Mouse (Mus musculus) left cerebral cortex, adult 11 months (tissue): ENCODE measurements at regions not wholly inside any gene's neighbourhood (a gene's known extent, or its start where the extent isn't known, plus 50 kb on each side); places are given as distances from the start of the nearest gene placed in this dataset.
A peak's percentile ranks its signal among the peaks of the same experiment; 100 is the strongest.

Experiments
- DNase-seq: peaks from one replicate; pipeline ENCODE4 v3.0.0; 2022; ENCODE audit warnings: low spot score

DNA sequence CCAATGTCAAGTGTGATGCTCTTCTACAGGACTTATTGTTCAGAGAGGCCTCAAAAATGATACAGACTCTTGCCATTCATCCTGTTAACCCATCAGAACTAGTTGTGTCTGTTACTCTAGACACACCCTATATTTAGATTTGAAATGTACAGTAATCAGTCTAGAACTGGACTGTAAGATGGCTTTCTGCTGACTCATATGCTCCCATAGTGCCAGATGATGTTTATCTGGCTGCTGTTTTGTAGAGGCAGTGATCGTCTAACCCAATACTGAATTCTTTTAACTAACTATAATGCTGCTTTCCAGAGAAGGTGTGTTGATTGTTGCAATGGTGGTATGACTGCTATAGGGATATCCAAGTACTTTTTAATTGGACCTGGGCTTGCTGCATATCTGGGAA, 185.9 kb upstream of the Npsr1 start:
- no peak for DNase-seq

DNA sequence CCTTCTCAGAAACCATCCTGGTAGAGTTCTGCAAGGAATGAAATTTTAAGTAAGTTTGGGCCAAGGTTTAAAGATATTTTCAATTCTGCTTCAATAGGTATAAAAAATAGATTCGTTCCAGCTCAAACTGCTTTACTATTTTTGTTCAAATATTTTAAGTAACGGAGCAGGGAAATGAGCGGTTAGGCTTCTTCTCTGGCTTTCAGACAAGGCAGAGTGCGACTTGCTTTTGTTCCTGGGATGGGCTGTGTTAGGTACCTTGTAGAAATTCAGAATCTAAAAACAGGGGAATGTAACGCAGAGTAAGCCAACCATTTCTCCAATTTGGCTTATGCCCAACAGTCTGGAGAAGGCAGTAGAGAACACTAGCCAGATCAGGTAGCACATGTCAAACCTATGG, 180.5 kb upstream of the Npsr1 start:
- no peak for DNase-seq

DNA sequence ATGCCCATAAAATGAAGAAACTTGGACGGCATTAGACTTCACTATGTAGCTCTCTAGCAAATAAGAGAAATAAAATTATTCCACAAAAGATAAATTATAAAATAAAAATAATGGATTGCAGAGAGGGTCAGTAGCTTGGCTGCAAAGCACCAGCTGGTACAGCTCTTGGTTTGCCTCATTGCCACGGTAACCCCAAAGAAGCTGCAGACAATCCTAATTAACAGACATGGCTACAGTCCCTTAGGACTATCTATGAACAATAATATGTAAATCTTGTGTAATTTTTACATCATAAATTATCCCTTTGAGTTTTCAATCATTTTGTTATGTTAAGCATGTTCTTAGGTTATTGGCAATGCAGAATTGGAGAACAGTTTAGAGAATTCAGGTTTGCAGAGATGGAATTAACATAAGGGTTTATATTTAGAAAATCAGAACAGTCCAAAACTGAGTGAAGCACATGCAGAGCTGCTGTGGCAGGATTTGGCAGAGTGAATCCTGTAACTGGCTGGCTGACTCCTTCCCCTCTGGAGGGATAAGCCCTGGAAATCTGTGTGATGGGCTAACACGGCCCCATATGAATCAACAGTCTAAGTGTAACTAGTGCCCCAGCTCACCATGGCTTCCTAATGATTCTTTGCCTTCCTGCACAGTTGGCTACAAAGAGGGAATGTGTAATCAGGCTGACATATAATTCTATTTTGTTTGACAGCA, 178.4 kb upstream of the Npsr1 start:
- no peak for DNase-seq

DNA sequence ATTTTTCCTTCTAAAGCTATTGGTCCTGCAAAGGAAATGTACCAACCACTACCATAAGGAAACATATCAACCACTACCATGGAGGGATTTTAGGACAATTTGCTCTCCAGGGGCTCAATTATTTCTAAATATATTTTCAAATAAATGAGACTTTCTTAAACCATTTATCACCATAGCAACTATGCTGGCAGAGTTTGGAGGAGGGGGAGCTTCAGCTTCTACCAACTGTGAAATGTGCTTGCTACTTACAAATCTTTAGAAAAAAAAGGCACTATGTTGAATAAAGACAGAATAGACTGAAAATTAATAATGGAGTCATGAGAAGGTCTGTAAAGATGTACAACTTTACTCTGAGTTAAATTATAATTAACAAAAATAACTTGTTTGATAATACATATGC, 165.6 kb upstream of the Npsr1 start:
- no peak for DNase-seq

DNA sequence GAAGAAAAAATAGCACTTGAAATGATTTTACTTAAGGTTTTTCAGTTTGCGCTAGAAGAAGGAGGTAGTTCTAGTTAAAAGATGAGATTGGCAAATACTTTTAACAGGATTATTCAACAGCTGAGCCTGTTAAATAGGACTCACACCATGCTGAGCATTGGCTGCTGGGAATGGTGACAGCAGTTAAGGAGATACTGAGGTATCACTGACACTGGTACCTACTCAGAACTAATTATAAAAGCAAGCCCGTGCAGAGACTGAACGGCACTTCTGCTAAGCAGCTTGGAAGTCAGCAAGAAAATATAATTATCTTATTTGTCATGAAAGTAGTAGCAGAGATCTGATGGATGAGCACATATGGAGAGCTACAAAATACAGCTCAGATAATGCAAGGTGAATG, 163.5 kb upstream of the Npsr1 start:
- no peak for DNase-seq

DNA sequence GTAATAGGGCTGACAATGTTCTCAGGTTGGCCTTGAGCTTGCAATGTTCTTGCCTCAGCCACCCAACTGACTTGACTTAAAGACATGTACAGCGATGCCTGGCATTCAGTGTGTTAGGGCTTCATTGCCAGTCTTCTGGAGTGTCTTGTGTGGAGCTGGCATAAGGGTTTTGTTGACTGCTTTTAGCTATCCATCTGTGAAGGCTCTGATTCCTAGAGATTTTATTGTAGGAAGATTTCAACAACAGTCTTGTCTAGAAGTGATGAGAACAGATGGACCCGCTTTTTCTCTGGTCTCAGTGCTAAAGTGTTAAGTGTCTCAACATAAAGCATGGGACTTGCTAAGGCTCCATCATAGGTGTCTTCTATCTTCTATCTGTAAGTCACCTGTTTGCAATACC, 145.3 kb upstream of the Npsr1 start:
- DNase-seq, result peak; percentile 51

DNA sequence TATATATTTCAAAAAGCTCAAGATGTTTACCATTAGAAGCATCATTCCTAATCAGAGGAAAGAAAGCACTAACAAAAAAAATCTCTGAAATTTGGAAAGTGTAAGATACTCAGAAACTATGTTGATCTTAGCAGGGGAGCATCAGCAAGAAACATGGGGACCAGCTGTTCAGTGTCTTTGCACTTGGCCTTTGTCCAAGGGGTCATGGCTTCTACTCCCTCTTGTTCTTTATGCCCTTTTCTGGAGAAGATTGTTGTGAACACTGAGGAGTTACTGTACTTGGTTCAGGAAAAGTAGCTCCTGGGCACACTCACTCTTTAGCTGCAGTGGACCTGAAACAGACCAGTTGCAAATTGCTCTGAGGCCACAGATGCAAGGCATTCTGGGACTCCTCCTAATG, 141.2 kb upstream of the Npsr1 start:
- no peak for DNase-seq

DNA sequence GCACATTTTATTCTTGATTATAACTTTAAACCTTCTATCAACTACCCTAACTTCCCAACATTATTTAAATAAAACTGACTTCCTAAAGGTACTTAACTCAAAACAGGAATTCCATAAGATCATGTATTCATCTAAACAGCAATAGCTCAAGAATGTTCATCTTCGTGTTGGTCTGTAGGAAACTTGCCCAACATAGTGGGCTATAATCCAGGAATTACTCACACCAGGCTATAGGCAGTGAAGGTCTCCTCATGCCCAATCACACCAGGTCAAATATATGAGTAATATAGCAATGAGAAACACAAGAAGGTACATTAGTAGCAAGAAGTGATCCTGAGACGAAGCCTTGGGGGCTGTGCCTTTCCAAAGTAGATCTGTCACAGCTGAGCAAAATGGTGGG, 128.1 kb upstream of the Npsr1 start:
- DNase-seq, result no peak

DNA sequence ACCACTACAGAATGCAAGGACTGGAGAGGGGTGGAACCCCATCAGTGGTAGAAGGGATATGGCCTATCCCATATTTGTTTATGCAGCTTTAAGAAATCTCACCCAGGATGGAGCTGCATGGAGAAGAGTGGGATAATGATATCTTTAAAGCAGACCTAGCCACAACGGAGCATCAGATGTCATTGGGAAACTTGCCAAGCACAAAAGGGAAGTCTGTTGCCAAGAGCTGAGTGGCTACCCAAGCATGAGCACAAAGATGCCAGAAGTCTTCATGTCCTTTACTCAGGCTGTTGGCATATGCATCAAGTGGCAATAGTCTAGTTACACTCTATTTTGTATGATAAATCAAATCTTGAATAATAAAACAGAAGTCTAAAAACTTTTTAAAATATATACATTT, 124.6 kb upstream of the Npsr1 start:
- no peak for DNase-seq

DNA sequence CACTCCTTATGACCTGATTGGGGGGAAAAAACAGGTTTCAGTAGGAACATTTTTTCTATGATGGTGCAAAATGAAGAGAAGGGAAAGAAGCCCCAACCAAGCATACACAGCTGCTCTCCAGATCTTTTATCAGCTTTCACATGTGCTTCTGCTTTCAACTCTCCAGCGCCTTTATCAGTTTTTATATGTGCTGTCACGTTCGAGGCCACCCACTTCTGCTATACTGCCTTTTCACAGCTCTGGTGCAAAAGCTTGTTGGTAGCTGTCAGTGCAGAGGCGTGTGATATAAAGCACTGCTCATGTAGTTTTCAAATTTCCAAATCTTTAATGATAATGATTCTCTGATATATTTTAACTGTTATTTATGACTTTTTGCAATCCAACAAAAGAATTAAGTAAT, 120.2 kb upstream of the Npsr1 start:
- peak; percentile 10 for DNase-seq

DNA sequence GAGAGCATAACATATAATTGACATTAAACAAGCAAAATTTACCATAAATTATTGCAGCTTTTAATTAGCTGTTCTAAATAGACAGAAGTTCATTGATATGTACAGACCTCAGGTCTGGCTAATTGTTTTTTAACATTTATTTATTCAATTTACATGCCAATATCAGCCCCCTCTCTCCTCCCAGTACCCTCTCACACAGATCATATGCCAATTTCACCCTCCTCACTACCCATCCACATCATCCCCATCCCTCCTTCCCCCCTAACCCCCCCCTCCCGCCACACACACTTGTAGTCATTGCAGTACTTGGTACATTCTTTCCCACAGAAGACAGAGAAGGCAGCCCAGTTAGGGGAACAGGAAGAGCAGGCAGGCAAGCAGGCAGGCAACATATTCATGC, 91.4 kb upstream of the Npsr1 start:
- DNase-seq, result no peak

DNA sequence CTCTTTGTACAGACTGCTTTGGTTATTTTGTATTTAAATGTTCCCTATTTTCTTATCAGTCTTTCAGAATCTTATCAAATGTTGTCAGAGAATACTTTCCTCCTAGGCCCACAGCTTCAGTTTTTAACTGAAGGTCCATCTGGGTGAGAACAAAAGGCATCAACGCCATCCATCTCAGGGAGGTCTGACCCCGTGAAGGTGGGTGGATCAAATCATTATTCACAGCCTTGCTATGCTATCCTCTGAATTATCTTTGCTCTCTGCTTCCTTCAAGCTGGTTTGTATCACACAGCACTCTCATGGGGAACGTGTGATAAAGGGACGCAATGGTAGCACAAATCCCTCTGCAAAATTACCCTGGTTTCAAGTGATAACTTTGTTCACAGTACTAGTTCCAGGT, 59.5 kb upstream of the Npsr1 start:
- no peak for DNase-seq
